Mouse (Mus musculus): ENCODE measurements around the gene Mrtfb. TPM values are rescaled to one million over a fixed set of nuclear protein-coding genes. Genes with fewer than 3 reads are reported as not detected.

Mrtfb gene
- polyA plus RNA-seq, 1 experiment from 2014 or later: 13.7 TPM

GRCm38 (mm10) chr16:13306065-13306695 lies 49.9 kb downstream of the Mrtfb start:
- Histone ChIP-seq H3K9ac (ENCODE audit: low read length) (no peak overlapping the region), H3K27me3 (ENCODE audit: control insufficient read depth, insufficient read depth, low read length) (no peaks in the 10 kb centered on the region), H3K27ac (ENCODE audit: low read length) (0 out of 2 replicates have a peak overlapping the region, but pooled peaks have one; percentile 35), H3K4me1 (ENCODE audit: control insufficient read depth, insufficient read depth, low read length) (peaks cover 14% of the 10 kb centered on the region), H3K36me3 (ENCODE audit: control insufficient read depth, insufficient read depth) (0 out of 2 replicates have a peak, but pooled peaks cover 2% of the 10 kb centered on the region), H3K4me3 (ENCODE audit: low read length) (no peak overlapping the region), H3K9me3 (replicated peaks; ENCODE audit: control insufficient read depth, low read length) (no peaks in the 10 kb centered on the region), H3K4me2 (ENCODE audit: low read depth, low read length) (no peak overlapping the region)
- ATAC-seq (replicated peaks; ENCODE audit: extremely low read depth, insufficient read depth, low FRiP score): no peak
- WGBS: 53% methylated on average over 3 of the region's 3 CpGs

- 35% methylated on average over 1 of the region's 1 CpGs for WGBS
- peaks cover 16% of the 10 kb centered on the region for H3K4me1 ChIP-seq (ENCODE audit: control insufficient read depth, insufficient read depth, low read length)
- no peak overlapping the region for H3K9ac ChIP-seq (ENCODE audit: low read length)
- H3K4me2 ChIP-seq (ENCODE audit: low read depth, low read length): no peak overlapping the region
- no peak overlapping the region for H3K4me3 ChIP-seq (ENCODE audit: low read length)
- H3K36me3 ChIP-seq (ENCODE audit: control insufficient read depth, insufficient read depth): 0 out of 2 replicates have a peak, but pooled peaks cover 2% of the 10 kb centered on the region
- no peaks in the 10 kb centered on the region for H3K9me3 ChIP-seq (replicated peaks; ENCODE audit: control insufficient read depth, low read length)
- no peak overlapping the region for H3K27ac ChIP-seq (ENCODE audit: low read length)
- no peak for ATAC-seq (replicated peaks; ENCODE audit: extremely low read depth, insufficient read depth, low FRiP score)
- no peaks in the 10 kb centered on the region for H3K27me3 ChIP-seq (ENCODE audit: control insufficient read depth, insufficient read depth, low read length)
Observed at GRCm38 (mm10) chr16:13310096-13310683, 53.9 kb downstream of the Mrtfb start.

- no peak overlapping the region for H3K4me3 ChIP-seq (ENCODE audit: low read length)
- WGBS: 67% methylated on average over 1 of the region's 1 CpGs
- 0 out of 2 replicates have a peak, but pooled peaks cover 2% of the 10 kb centered on the region for H3K36me3 ChIP-seq (ENCODE audit: control insufficient read depth, insufficient read depth)
- H3K27me3 ChIP-seq (ENCODE audit: control insufficient read depth, insufficient read depth, low read length): no peaks in the 10 kb centered on the region
- ATAC-seq (replicated peaks; ENCODE audit: extremely low read depth, insufficient read depth, low FRiP score): no peak
- no peaks in the 10 kb centered on the region for H3K9me3 ChIP-seq (replicated peaks; ENCODE audit: control insufficient read depth, low read length)
- H3K4me1 ChIP-seq (ENCODE audit: control insufficient read depth, insufficient read depth, low read length): peaks cover 11% of the 10 kb centered on the region
- H3K4me2 ChIP-seq (ENCODE audit: low read depth, low read length): no peak overlapping the region
- no peak overlapping the region for H3K9ac ChIP-seq (ENCODE audit: low read length)
- no peak overlapping the region for H3K27ac ChIP-seq (ENCODE audit: low read length)
Observed at GRCm38 (mm10) chr16:13311374-13311773, 55.1 kb downstream of the Mrtfb start.

- no peaks in the 10 kb centered on the region for H3K9me3 ChIP-seq (replicated peaks; ENCODE audit: control insufficient read depth, low read length)
- no peaks in the 10 kb centered on the region for H3K27me3 ChIP-seq (ENCODE audit: control insufficient read depth, insufficient read depth, low read length)
- WGBS: 84% methylated on average over 5 of the region's 5 CpGs
- ATAC-seq (replicated peaks; ENCODE audit: extremely low read depth, insufficient read depth, low FRiP score): no peak
- no peaks in the 10 kb centered on the region for H3K36me3 ChIP-seq (ENCODE audit: control insufficient read depth, insufficient read depth)
- no peak overlapping the region for H3K27ac ChIP-seq (ENCODE audit: low read length)
- H3K4me1 ChIP-seq (ENCODE audit: control insufficient read depth, insufficient read depth, low read length): peaks cover 11% of the 10 kb centered on the region
- H3K4me2 ChIP-seq (ENCODE audit: low read depth, low read length): no peak overlapping the region
- H3K9ac ChIP-seq (ENCODE audit: low read length): no peak overlapping the region
- H3K4me3 ChIP-seq (ENCODE audit: low read length): no peak overlapping the region
Observed at GRCm38 (mm10) chr16:13313096-13313719, 56.9 kb downstream of the Mrtfb start.

- Histone ChIP-seq H3K9me3 (replicated peaks; ENCODE audit: control insufficient read depth, low read length) (no peaks in the 10 kb centered on the region), H3K4me3 (ENCODE audit: low read length) (no peak overlapping the region), H3K27me3 (ENCODE audit: control insufficient read depth, insufficient read depth, low read length) (no peaks in the 10 kb centered on the region), H3K9ac (ENCODE audit: low read length) (no peak overlapping the region), H3K27ac (ENCODE audit: low read length) (no peak overlapping the region), H3K36me3 (ENCODE audit: control insufficient read depth, insufficient read depth) (peaks cover 5% of the 10 kb centered on the region; the same call in 1 of the 2 replicates), H3K4me2 (ENCODE audit: low read depth, low read length) (no peak overlapping the region), H3K4me1 (ENCODE audit: control insufficient read depth, insufficient read depth, low read length) (peaks cover 2% of the 10 kb centered on the region; the same call in 1 of the 2 replicates)
- ATAC-seq (replicated peaks; ENCODE audit: extremely low read depth, insufficient read depth, low FRiP score): no peak
- 31% methylated on average over 6 of the region's 6 CpGs for WGBS
Observed at GRCm38 (mm10) chr16:13323751-13324150, 67.5 kb downstream of the Mrtfb start.

GRCm38 (mm10) chr16:13326622-13327021 lies 70.3 kb downstream of the Mrtfb start:
- Histone ChIP-seq H3K4me2 (ENCODE audit: low read depth, low read length) (no peak overlapping the region), H3K36me3 (ENCODE audit: control insufficient read depth, insufficient read depth) (peaks cover 5% of the 10 kb centered on the region; the same call in 1 of the 2 replicates), H3K27me3 (ENCODE audit: control insufficient read depth, insufficient read depth, low read length) (no peaks in the 10 kb centered on the region), H3K9ac (ENCODE audit: low read length) (no peak overlapping the region), H3K27ac (ENCODE audit: low read length) (no peak overlapping the region), H3K4me1 (ENCODE audit: control insufficient read depth, insufficient read depth, low read length) (peaks cover 16% of the 10 kb centered on the region), H3K9me3 (replicated peaks; ENCODE audit: control insufficient read depth, low read length) (no peaks in the 10 kb centered on the region), H3K4me3 (ENCODE audit: low read length) (no peak overlapping the region)
- no peak; the same call in 1 of the 2 replicates for ATAC-seq (replicated peaks; ENCODE audit: extremely low read depth, insufficient read depth, low FRiP score)
- 61% methylated on average over 3 of the region's 3 CpGs for WGBS

- H3K4me1 ChIP-seq (ENCODE audit: control insufficient read depth, insufficient read depth, low read length): peaks cover 14% of the 10 kb centered on the region
Observed at GRCm38 (mm10) chr16:13328646-13329045, 72.4 kb downstream of the Mrtfb start.

GRCm38 (mm10) chr16:13329640-13330039 lies 73.4 kb downstream of the Mrtfb start:
- peaks cover 16% of the 10 kb centered on the region for H3K4me1 ChIP-seq (ENCODE audit: control insufficient read depth, insufficient read depth, low read length)
- H3K27ac ChIP-seq (ENCODE audit: low read length): 0 out of 2 replicates have a peak overlapping the region, but pooled peaks have one; percentile 1
- no peak overlapping the region for H3K4me3 ChIP-seq (ENCODE audit: low read length)
- no peak overlapping the region for H3K9ac ChIP-seq (ENCODE audit: low read length)
- peaks cover 5% of the 10 kb centered on the region; the same call in 1 of the 2 replicates for H3K36me3 ChIP-seq (ENCODE audit: control insufficient read depth, insufficient read depth)
- H3K9me3 ChIP-seq (replicated peaks; ENCODE audit: control insufficient read depth, low read length): no peaks in the 10 kb centered on the region
- WGBS: 31% methylated on average over 3 of the region's 3 CpGs
- ATAC-seq (replicated peaks; ENCODE audit: extremely low read depth, insufficient read depth, low FRiP score): 0 out of 2 replicates have a peak, but pooled peaks have one; percentile 39
- H3K4me2 ChIP-seq (ENCODE audit: low read depth, low read length): no peak overlapping the region
- no peaks in the 10 kb centered on the region for H3K27me3 ChIP-seq (ENCODE audit: control insufficient read depth, insufficient read depth, low read length)

More at GRCm38 (mm10) chr16:13328646-13329045, 72.4 kb downstream of the Mrtfb start:
- H3K27me3 ChIP-seq (ENCODE audit: control insufficient read depth, insufficient read depth, low read length): no peaks in the 10 kb centered on the region
- WGBS: 80% methylated on average over 4 of the region's 4 CpGs
- H3K9ac ChIP-seq (ENCODE audit: low read length): no peak overlapping the region
- H3K27ac ChIP-seq (ENCODE audit: low read length): no peak overlapping the region
- peaks cover 5% of the 10 kb centered on the region; the same call in 1 of the 2 replicates for H3K36me3 ChIP-seq (ENCODE audit: control insufficient read depth, insufficient read depth)
- no peak for ATAC-seq (replicated peaks; ENCODE audit: extremely low read depth, insufficient read depth, low FRiP score)
- H3K4me2 ChIP-seq (ENCODE audit: low read depth, low read length): no peak overlapping the region
- no peaks in the 10 kb centered on the region for H3K9me3 ChIP-seq (replicated peaks; ENCODE audit: control insufficient read depth, low read length)
- H3K4me3 ChIP-seq (ENCODE audit: low read length): no peak overlapping the region
